Mouse (Mus musculus): ENCODE measurements around the gene Camk2n2.

Gene Camk2n2

DNA sequence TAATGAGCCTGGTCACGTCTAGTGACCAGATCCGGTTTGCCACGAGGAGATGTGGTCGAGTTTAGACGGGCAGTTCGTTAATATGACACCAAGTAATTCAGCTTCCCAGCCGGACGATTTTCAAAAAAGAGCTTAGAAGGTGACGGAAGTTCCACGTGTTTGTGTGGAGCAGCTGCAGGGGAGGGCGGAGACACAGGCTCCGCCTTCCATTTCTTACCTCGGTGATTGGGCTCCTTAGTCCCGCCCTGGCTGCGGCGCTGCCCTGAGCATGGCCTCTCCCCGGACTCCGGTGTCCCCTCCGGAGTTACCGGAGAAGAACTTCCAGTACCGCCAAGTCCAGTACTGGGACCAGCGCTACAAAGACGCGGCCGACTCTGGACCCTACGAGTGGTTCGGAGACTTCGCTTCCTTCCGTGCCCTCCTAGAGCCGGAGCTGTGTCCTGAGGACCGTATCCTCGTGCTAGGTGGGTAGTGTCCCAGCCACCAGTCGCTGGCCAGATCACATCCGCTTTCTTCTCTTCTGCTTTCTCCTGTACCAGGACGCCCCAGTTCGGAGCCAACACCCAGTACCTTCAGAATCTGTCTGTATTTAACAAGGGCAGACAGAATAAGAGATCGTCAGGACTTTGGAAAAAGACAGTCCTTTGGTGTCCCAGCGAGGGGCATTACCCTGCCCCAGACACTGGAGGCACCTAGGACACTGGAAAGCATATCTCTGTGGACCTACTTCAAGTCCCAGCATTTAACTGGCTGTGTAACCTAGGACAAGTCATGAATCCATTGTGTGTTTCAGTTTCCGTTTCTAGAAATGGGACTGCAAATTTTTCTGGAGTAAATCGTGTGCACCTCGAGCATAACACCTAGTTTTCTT lies 9.5 kb downstream of the Camk2n2 start, which contains the start of the genes Eef1akmt4, Gm49333 and Alg3:
Eef1akmt4 (plus strand) TSS at position 237 of the 871 bp plus-strand sequence.
Gm49333 (plus strand) TSS at position 254 of the 871 bp plus-strand sequence.
Alg3 (minus strand) TSS at position 379 of the 871 bp plus-strand sequence.
- peak; percentile 62 for DNase-seq (ENCODE audit: extremely low read depth, low read depth, low spot score)

DNA sequence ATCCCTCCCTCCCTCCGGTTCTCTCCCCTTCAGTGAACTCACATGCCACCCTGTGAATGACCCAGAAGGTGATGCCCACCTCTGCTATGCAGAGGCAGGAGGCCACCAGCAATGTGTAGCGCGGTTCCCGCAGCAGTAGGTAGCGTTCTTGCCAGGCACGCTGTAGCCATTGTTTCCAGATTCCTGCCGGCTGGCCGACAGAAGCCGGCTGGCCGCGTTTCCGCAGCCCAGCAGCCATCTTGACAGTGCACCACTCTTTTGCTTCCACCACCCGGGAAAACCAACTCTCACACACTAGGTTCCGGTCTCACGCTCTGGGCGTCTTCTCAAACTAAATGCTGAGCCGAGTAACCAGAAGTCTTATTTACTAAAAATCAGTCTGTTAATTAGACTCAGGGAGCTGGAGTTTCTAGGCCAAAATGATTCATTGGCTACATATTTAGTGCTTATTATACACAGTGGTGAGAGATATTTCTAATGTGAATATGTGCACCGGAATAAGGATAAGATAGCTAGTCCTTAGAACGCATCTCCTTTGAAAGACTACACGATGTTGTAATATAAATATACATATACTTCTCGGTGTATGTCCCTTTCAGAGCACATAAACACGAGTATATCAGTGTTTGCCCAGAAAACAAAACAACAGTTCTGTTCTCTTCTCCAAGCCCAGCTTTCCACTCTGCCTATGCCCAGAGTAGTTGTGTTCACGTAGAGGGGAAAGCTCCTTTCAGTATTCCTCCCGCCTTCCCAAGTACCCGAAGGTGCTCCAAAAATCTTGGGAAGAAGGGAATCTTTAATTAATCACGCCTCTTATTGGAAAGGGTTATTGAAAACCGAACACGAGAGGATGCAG lies 10.4 kb downstream of the Camk2n2 start:
- peak; percentile 16 for DNase-seq (ENCODE audit: extremely low read depth, low read depth, low spot score)

DNA sequence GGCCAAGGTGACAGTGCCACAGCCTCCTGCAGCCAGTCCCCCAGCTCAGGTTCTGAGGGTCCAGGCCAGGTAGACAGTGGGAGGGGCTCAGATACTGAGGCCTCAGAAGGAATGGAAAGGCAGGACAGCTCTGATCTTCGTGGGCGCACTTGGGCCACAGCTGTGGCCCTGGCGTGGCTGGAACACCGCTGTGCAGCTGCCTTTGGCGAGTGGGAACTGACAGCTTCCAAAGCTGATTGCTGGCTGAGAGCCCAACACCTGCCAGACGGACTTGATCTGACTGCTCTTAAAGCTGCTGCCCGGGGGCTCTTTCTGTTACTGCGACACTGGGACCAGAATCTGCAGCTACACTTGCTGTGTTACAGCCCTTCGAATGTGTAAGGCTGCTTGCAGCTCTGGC lies 16.4 kb downstream of the Camk2n2 start:
- peak; percentile 8 for DNase-seq (ENCODE audit: extremely low read depth, low read depth, low spot score)

DNA sequence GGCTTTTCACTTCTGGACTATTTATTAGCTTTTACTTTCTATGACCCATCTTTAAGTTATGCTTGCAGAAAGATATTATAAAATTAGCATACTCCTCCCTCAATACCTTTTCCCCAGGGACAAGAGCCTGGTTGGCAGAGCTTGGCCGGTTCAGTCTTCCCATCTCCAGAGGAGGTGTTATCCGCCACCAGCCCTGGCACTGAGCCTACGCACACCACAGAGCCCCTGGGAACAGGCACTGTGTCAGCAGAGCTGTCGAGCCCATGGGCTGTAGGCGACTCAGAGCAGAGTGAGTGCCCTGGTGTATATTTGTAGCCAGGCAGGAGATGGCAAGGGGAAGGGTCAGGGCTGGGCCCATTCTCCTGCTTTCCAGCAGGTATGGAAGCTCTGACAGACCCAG lies 20.6 kb downstream of the Camk2n2 start:
- DNase-seq (ENCODE audit: extremely low read depth, low read depth, low spot score): no peak

DNA sequence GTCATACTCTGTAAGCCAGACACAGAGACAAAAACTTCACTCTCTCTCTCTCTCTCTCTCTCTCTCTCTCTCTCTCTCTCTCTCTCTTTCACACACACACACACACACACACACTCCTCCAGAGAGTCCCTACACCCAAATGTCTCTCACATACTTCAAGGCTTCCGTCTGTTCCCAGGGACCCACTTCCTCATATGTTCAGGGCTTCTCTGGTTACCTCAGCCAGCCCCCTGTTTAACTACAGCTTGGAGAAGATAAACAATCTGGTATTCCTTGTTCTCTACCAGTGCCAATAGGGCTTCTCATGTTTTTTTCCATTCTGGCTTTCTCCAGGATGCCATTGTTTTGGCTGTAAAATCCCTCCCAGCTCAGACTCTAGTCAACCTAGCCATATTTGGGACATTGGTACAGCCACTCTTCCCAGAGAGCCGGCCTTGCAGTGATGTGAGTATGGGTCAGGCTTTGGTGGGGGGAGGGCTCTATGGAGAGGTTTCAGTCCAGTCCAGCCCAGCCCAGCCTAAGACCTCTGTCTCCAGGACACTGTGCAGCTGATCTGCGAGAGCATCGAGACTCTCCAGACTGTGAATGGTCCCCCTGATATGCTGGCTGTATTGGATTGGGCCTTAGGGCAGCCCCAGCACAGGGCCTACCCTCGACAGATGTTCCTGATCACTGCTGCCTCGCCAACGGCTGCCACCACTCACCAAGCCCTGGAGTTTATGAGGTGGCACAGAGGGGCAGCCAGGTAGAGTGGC lies 24.2 kb downstream of the Camk2n2 start:
- no peak for DNase-seq (ENCODE audit: extremely low read depth, low read depth, low spot score)

DNA sequence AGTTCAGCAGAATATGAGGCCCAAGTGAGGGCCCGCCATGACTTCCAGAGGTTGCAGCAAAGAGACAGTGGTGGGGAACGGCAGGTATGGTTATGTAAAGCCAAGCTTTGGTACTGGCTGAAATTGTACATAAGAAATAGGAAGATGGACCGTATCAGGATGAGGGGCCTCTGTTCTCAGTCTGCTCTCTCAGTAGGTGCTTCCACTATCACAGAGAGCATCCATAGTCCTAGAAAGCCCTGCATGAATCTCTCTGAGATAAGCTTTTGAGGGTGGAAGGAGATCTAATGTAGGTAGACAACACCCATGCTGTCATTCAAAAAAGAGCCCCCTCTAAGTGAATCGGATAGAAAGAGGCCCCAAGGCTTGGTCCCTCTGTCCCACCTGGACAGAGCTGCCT lies 25.4 kb downstream of the Camk2n2 start:
- no peak for DNase-seq (ENCODE audit: extremely low read depth, low read depth, low spot score)

DNA sequence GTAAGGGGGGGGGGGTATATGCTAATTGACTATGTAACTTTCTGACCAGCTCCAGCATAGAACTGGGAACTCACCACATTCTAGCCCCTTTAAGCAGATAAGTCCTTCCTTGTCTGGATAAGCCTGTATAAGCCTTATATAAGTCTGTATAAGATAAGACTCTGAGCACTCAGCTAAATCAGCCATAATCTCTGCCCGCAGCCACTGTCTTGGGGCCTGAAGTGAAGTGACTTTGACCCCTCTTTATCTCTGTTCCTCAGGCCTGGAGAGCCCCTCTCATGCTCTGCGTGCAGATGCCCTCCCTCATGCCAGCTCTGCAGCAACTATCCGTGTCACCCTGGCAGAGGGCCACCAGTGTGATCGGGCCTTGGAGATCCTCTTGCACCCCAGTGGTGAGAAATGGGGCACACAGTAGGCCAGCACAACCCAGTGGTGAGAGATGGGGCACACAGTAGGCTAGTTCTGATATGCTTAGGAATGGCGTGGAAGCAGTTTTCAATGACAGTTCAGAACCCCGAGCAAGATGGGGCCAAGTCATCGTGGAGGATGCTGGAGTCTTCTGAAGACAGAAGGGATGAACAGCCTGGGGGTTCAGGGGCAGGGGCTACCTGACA lies 25.9 kb downstream of the Camk2n2 start:
- DNase-seq (ENCODE audit: extremely low read depth, low read depth, low spot score): no peak

DNA sequence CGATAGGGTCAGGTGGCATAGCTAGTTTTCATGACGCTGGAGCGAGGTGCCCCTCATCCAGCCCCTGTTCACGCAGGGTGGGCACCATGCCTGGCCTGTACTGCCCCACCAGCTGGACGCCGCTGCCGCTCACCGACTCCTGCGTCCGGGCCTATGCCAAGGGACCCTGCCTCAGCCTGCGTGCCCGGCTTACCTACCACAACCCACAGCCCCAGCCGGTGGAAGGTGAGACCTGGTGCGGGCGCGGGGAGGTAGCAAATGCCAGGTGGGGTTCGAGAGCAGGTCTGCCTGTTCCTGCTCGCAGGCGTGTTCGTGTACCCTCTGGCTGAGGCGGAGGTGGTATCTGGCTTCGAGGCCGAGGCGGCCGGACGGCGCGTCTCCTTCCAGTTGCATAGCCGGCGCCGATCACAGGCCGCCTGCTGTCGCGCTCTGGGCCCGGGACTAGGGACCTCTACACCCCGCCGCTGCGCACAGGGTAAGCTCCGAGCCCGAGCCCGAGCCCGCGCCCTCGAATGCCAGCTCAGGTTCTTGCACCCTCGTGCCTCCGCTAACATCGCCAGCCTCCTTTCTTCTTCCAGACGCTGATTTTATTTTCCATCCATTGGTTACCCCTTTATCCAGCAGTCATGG lies 29.9 kb downstream of the Camk2n2 start:
- DNase-seq (ENCODE audit: extremely low read depth, low read depth, low spot score): no peak

DNA sequence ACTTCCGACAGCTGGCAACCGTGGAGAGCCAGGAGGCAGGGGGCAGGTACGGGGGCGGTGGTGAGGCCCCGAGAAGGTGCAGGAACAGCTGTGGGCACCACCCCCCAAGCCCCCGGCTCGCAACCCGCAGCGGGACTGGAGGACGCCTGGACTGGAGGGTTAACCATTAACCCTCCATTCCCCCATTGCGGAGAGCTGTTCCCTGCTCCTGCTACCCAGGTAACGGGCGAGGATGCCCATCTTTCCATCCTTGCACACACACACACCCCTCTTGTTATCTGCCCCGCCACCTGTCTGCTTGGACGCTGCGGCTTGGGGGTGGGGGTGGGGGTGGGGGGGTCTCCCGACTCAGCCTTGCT lies 30.4 kb downstream of the Camk2n2 start:
- no peak for DNase-seq (ENCODE audit: extremely low read depth, low read depth, low spot score)

DNA sequence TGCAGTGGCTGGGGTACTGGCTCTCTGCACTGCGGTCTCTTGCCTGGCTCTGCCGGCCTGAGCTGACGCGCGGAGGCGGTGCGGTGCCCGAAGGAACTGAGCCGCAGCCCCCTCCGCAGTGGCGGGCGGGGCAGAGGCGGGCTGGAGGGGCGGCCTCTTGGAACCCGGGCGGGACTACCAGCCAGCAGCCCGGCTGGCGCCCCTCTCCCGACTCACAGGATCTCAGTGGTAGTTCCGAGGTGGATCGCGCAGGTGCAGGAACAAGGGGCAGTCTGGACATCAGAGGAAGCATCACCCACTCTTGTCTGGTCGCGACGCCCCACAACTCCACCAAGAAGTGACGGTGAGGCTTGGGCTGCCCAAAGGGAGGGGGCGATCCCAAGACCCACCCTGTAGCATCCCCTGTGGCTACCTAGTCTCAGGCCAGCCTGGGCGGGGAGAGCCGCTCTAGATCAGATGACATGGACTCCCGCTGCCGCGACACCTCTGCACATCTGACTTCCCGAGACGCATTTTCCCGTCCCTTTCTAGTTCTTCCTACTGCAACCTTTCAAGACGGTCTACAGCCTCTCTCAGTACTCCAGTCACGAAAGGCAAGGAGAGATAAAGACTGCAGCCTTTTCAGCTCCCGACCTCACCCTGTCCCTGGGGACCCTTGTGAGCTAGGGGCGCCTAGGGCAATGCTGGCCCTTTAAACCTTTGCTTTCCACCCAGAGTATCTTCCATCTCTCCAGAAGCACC lies 31.0 kb downstream of the Camk2n2 start:
- DNase-seq (ENCODE audit: extremely low read depth, low read depth, low spot score): no peak

DNA sequence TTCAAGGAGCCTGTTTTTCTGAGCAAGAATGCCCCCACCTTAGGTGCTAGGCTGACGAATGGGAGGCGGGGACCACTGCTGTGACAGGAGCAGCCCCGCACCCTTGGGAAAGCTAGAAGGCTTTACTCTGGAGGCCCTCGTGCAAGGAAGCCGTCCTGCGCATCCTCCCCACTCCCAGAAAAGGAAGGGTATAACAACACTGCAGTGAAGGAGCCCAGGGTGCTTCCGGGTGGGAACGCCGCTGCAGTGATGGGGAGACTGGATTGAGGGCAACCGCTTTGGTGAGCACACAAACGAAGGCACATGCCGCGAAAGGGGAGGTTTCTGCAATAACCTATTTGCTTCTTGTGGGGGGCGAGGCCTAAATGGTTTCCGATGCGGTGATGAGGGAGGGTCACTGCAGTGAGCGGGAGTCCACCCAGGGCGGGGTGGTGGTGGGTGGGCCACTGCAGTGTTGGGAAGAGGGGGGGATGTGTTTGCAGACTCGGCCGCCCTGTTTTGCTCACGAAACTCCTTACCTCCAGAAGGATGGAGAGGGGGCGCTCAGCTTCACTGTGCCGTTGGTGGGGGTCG lies 31.6 kb downstream of the Camk2n2 start, which contains the start of gene Vwa5b2:
Vwa5b2 (plus strand) TSS at position 106 of the 573 bp plus-strand sequence.
- DNase-seq (ENCODE audit: extremely low read depth, low read depth, low spot score): no peak
